Mouse (Mus musculus) cerebellum, postnatal 4 days (tissue): ENCODE data around the gene Olfr11.

Experiments
- DNase-seq, 2 experiments: peaks; one replicate each; pipeline ENCODE4 v3.0.0; 2022; ENCODE audit warnings: low spot score in 2 of 2, mixed read lengths in 1 of 2

The Olfr11 gene

DNA sequence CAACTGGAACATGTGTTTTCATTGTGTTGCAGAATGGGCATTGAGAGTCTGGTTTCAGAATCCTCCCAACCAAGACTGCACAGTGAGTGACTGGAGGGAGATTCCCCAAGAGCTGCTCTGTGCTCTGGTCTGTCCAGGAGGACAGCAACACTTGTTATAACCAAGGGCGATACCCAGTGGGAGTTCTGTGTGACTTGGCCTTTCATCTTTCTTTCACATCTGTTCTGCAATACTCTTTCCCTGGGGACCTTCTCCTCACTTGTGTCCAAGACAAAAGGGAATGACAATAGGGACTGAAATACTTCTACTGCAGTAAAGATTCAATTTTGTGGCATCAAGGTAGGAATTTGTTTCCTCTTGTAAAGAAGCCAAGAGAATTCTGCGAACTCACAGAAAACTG, at the start of gene Olfr11:
Gene Olfr11, minus strand, starts transcription at position 101 of the 400 bp plus-strand sequence.
- no peak for DNase-seq

DNA sequence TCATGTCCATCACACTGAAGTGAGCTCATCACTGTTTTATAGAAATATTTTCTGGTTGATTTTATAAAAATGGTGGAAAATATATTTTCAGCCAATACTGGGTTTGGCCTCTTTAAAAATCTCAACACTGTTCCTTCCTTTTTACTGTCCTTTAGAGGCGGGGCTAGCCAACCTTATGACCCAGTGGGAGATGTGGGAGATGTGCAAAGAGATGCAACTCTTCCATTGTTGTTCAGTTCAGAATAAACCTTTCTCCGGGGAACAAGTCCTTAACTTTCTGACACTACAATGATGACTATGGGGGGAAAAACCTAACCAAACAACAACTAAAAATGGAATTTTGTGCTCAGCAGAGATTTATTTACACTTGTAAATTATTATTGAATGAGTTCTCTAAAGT, 35.0 kb upstream of the Olfr11 start, which contains the start of gene Olfr1360:
Gene Olfr1360, minus strand, starts transcription at position 101 of the 400 bp plus-strand sequence.
- no peak for DNase-seq

DNA sequence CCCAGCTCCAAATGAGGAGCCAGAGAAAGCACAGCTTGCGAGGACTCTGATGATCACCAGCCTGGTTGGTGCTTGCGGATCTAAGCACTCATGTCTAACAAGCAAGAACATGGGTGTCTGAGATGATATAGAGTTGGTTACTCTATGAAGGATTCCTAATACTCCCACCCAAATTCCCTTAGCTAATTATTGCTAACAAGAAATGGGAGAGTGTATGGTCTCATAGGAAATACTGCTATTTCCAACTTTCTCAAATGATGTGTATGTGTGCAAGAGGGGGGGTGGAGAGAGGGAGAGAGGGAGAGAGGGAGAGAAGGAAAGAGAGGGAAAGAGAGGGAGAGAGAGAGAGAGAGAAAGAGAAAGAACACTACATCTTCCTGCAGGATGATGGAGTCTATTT, 21.0 kb upstream of the Olfr11 start, which contains the start of gene Olfr1361:
Gene Olfr1361, minus strand, starts transcription at position 101 of the 400 bp plus-strand sequence.
- DNase-seq, result no peak

DNA sequence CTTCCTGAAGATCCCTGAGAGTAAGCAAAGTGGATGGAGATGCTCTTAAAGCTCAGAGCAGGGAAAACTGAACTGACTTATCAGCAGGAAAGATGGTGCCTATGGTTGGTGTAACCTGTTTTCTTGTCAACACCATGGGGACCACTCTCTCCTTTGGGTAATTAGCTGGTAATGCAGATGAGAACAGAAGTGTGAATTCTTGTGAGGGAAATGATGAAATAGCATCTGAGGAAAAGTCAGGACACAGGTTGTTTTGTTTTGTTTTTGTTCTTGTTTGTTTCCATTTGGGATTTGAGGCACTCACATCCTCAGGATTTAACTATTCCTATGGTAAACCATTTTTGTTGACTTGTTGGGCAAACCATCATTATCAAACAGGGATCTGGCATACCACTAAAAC, 28.4 kb downstream of the Olfr11 start, which contains the start of gene Olfr1362:
Gene Olfr1362, minus strand, starts transcription at position 101 of the 400 bp plus-strand sequence.
- DNase-seq, result no peak

DNA sequence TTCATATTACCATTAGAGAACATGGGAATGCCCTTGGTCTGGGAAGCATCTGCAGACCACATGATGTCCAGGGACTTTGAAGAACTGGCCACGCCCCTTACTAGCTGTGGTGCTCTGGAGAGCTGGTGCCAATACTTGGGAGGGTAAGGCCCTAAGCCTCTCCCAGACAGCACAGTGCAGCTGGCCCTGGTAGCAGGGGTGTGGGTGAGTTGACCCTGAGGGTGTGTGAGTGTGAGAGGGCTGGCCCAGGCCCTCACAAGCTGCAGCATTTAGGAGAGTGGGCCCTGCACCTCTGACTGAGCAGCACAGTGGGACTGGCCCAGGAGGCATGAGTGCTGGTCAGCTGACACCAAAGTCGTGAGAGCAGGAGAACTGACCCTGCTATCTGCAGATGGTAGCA, 50.7 kb downstream of the Olfr11 start:
- no peak for DNase-seq
